Mouse (Mus musculus) MEL (cell line): ENCODE results near the gene Gmpr. TPM values are rescaled to one million over a fixed set of nuclear protein-coding genes. Genes with fewer than 3 reads are reported as not detected.

Experiments
- DNase-seq: peaks from one replicate; pipeline ENCODE4 v3.0.0; 2011; ENCODE audit warnings: low read depth, low spot score
- H3K27ac ChIP-seq: 2 replicates; pipeline ENCODE4 v1.5.1; 2012; ENCODE audit warnings: low read depth, mild to moderate bottlenecking, control low read depth, low read length, moderate library complexity; ENCODE audit not compliant: control insufficient read depth
- H3K27me3 ChIP-seq, 2 experiments: fragments of 150-350 bp in 1 of 2; sonication (generic) in 1 of 2; 2 replicates each; pipeline ENCODE4 v1.6.1; 2012; ENCODE audit warnings: low read length in 2 of 2, mild to moderate bottlenecking in 2 of 2, improper control_type of control experiment in 1 of 2, moderate library complexity in 1 of 2; ENCODE audit not compliant: insufficient read depth in 2 of 2, control insufficient read depth in 1 of 2
- H3K36me3 ChIP-seq, 2 experiments: 2 replicates each; pipeline ENCODE4 v1.6.1; 2012 to 2014; ENCODE audit warnings: low read length in 2 of 2, improper control_type of control experiment in 1 of 2, inconsistent platforms in 1 of 2, mild to moderate bottlenecking in 1 of 2; ENCODE audit not compliant: insufficient read depth in 2 of 2, control insufficient read depth in 1 of 2
- H3K4me1 ChIP-seq, 2 experiments: fragments of 150-350 bp in 1 of 2; sonication (generic) in 1 of 2; 2 replicates each; pipeline ENCODE4 v1.6.1; 2012; ENCODE audit warnings: low read length in 2 of 2, improper control_type of control experiment in 1 of 2, mild to moderate bottlenecking in 1 of 2; ENCODE audit not compliant: insufficient read depth in 2 of 2, control insufficient read depth in 1 of 2
- H3K4me3 ChIP-seq, 2 experiments: fragments of 150-350 bp in 1 of 2; sonication (generic) in 1 of 2; 2 replicates each; pipeline ENCODE4 v1.5.1; 2012; ENCODE audit warnings: low read depth in 2 of 2, low read length in 2 of 2, mild to moderate bottlenecking in 2 of 2, moderate library complexity in 2 of 2, control low read depth in 1 of 2, improper control_type of control experiment in 1 of 2; ENCODE audit not compliant: control insufficient read depth in 1 of 2, insufficient read depth in 1 of 2
- H3K79me2 ChIP-seq: 2 replicates; pipeline ENCODE4 v1.6.1; 2012; ENCODE audit warnings: mild to moderate bottlenecking, low read length, moderate library complexity; ENCODE audit not compliant: control insufficient read depth, poor library complexity, insufficient read depth
- H3K9ac ChIP-seq: 2 replicates; pipeline ENCODE4 v1.6.1; 2012; ENCODE audit warnings: low read depth, mild to moderate bottlenecking, control low read depth, low read length, moderate library complexity; ENCODE audit not compliant: control insufficient read depth, poor library complexity, severe bottlenecking
- H3K9me3 ChIP-seq: fragments of 150-350 bp; sonication (generic); replicated peaks from 2 replicates; pipeline ENCODE4 v1.6.1; 2012; ENCODE audit warnings: mild to moderate bottlenecking, low read length, improper control_type of control experiment, moderate library complexity; ENCODE audit not compliant: insufficient read depth
- CHD1 ChIP-seq: IDR thresholded peaks from 2 replicates; pipeline ENCODE4 v1.6.1; 2012; ENCODE audit warnings: low read depth, mild to moderate bottlenecking, inconsistent platforms, low read length, improper control_type of control experiment
- CHD2 ChIP-seq: IDR thresholded peaks from 2 replicates; pipeline ENCODE4 v1.6.1; 2011; ENCODE audit warnings: low read length, improper control_type of control experiment
- E2F4 ChIP-seq: IDR thresholded peaks from 2 replicates; pipeline ENCODE4 v1.6.1; 2011; ENCODE audit warnings: low read depth, low read length, improper control_type of control experiment, borderline replicate concordance
- EP300 ChIP-seq, 2 experiments: IDR thresholded peaks; 2 replicates each; pipeline ENCODE4 v1.6.1; 2011; ENCODE audit warnings: improper control_type of control experiment in 2 of 2, low read length in 2 of 2, low read depth in 1 of 2, mild to moderate bottlenecking in 1 of 2
- ETS1 ChIP-seq: IDR thresholded peaks from 2 replicates; pipeline ENCODE4 v1.6.1; 2012; ENCODE audit warnings: low read depth, mild to moderate bottlenecking, inconsistent platforms, low read length, improper control_type of control experiment, moderate library complexity
- HCFC1 ChIP-seq: IDR thresholded peaks from 2 replicates; pipeline ENCODE4 v1.6.1; 2012; ENCODE audit warnings: low read depth, mild to moderate bottlenecking, inconsistent platforms, low read length, improper control_type of control experiment, moderate library complexity
- KAT2A ChIP-seq: conservative IDR thresholded peaks from 2 replicates; pipeline ENCODE4 v1.6.1; 2012; ENCODE audit warnings: low read depth, low read length, improper control_type of control experiment, inconsistent platforms
- MAFK ChIP-seq: IDR thresholded peaks from 2 replicates; pipeline ENCODE4 v1.6.1; 2011; ENCODE audit warnings: low read depth, mild to moderate bottlenecking, low read length, improper control_type of control experiment, borderline replicate concordance
- MAX ChIP-seq: IDR thresholded peaks from 2 replicates; pipeline ENCODE4 v1.6.1; 2011; ENCODE audit warnings: low read length, improper control_type of control experiment
- MEF2A ChIP-seq: IDR thresholded peaks from 2 replicates; pipeline ENCODE4 v1.6.1; 2014; ENCODE audit warnings: low read depth, mild to moderate bottlenecking, inconsistent platforms, low read length, improper control_type of control experiment; ENCODE audit not compliant: poor library complexity, insufficient replicate concordance, severe bottlenecking; ENCODE audit errors: extremely low read depth
- RCOR1 ChIP-seq: IDR thresholded peaks from 2 replicates; pipeline ENCODE4 v1.6.1; 2012; ENCODE audit warnings: low read depth, mild to moderate bottlenecking, inconsistent platforms, low read length, improper control_type of control experiment
- TAL1 ChIP-seq: IDR thresholded peaks from 2 replicates; pipeline ENCODE4 v1.6.1; 2012; ENCODE audit warnings: mild to moderate bottlenecking, inconsistent platforms, low read length, moderate library complexity, mixed read lengths
- USF2 ChIP-seq, 2 experiments: IDR thresholded peaks; 2 replicates each; pipeline ENCODE4 v1.6.1; 2011 to 2012; ENCODE audit warnings: improper control_type of control experiment in 2 of 2, low read length in 2 of 2, borderline replicate concordance in 1 of 2, inconsistent platforms in 1 of 2, low read depth in 1 of 2, mild to moderate bottlenecking in 1 of 2; ENCODE audit not compliant: insufficient read depth in 1 of 2
- ZKSCAN1 ChIP-seq: IDR thresholded peaks from 2 replicates; pipeline ENCODE4 v1.6.1; 2012; ENCODE audit warnings: low read depth, mild to moderate bottlenecking, inconsistent platforms, low read length, improper control_type of control experiment, moderate library complexity
- ZMIZ1 ChIP-seq: IDR thresholded peaks from 2 replicates; pipeline ENCODE4 v1.6.1; 2012; ENCODE audit warnings: low read depth, mild to moderate bottlenecking, inconsistent platforms, low read length, improper control_type of control experiment, moderate library complexity
- ZNF384 ChIP-seq: IDR thresholded peaks from 2 replicates; pipeline ENCODE4 v1.6.1; 2012; ENCODE audit warnings: low read depth, mild to moderate bottlenecking, inconsistent platforms, low read length, improper control_type of control experiment
- polyA plus RNA-seq, 2 experiments: library from polyadenylated mRNA; stranded (reverse) in 1 of 2; unstranded in 1 of 2; fragments of >175 nt in 1 of 2; fragments of >200 nt in 1 of 2; gene quantifications; 2 replicates each; pipeline versions ENCODE4 v1.2.1 to v1.2.4; 2012; ENCODE audit warnings: low replicate concordance in 2 of 2, low read depth in 1 of 2; ENCODE audit not compliant: insufficient read length in 2 of 2, insufficient read depth in 1 of 2, missing spikeins in 1 of 2
- total RNA-seq: library from RNA; depleted of rRNA; stranded (reverse); fragments of 300-350 nt; gene quantifications from 2 replicates; pipeline ENCODE4 v1.2.3, GENCODE M21; 2012

Gene Gmpr
- total and polyA plus RNA-seq, 3 experiments, result 64.2 to 130 TPM; not detected in 1

- TF ChIP-seq RCOR1, result no peak
- TF ChIP-seq E2F4, result no peak
- TF ChIP-seq EP300 (IDR thresholded peaks at IDR 0.05; ENCODE audit: low read depth in 1 of 2, low read length in 2 of 2), result no peak
- no peak for TF ChIP-seq ETS1
- TF ChIP-seq TAL1, result no peak
- no peak for TF ChIP-seq MAFK
- no peak for TF ChIP-seq MAX
- Histone ChIP-seq H3K9me3 (no peaks in the 10 kb centered on the region), H3K36me3 (no peaks in the 10 kb centered on the region), H3K27me3 (no peaks in the 10 kb centered on the region), H3K79me2 (no peaks in the 10 kb centered on the region), H3K4me1 (no peaks in the 10 kb centered on the region), H3K4me3 (no peak overlapping the region), H3K9ac (no peak overlapping the region), H3K27ac (no peak overlapping the region)
- no peak for DNase-seq
Measured at GRCm38 (mm10) chr13:45468751-45469150, 38.5 kb upstream of the Gmpr start.

- no peak overlapping the region for H3K27ac ChIP-seq
- no peak overlapping the region for H3K4me3 ChIP-seq
- no peaks in the 10 kb centered on the region for H3K4me1 ChIP-seq
- DNase-seq, result no peak
- no peak overlapping the region for H3K9ac ChIP-seq
- no peaks in the 10 kb centered on the region for H3K9me3 ChIP-seq
- H3K36me3 ChIP-seq, result no peaks in the 10 kb centered on the region
- no peaks in the 10 kb centered on the region for H3K79me2 ChIP-seq
- TF ChIP-seq MEF2A (no peak), ZMIZ1 (no peak), USF2 (IDR thresholded peaks at IDR 0.05; ENCODE audit: borderline replicate concordance in 1 of 2, insufficient read depth in 1 of 2, low read depth in 1 of 2, low read length in 2 of 2) (no peak), ZKSCAN1 (no peak), MAFK (no peak), HCFC1 (no peak), ZNF384 (no peak), CHD1 (no peak), KAT2A (no peak), CHD2 (no peak)
- H3K27me3 ChIP-seq, result no peaks in the 10 kb centered on the region; a peak in 1 of 4 replicates
Measured at GRCm38 (mm10) chr13:45469481-45470301, 37.6 kb upstream of the Gmpr start.
